8 mouse cellular contexts compared by ENCODE assay signal in the genomic region with DNA sequence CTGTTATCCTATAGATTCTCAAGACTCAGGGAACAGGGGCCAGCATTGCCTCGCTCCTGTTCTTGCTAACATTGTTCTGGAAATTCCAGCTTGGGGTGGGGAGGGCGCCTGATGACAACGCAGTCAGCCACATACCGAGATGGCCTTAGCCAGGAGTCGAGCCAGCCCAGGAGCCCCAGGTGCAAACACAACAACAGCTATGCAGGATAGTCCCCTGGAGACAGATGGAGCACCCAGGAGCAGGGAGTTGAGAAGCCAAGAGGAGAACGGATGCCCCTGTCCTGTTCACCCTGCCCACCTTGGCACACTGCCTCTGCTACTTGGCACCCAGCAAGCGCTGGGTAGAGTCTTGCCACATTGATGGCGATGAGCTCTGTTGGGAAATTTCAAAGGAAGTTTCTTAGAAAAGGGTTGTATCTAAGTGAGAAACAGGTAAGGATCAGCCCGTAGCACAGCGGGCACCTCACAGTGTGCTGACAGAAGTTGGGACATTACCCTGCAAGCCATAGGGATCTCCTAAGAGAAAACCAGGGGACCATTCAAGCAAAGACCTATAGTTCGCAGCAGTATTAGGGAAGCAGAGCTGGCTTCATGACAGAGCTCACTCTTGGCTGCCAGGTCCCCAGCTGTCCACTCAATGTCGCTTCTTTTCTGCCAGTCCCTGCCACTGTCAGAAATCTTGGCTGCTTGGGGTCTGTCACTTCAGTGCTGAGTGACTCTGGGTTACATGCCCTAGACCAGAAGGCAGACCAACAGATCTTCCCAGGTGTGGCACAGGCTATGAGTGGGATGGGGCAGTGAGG. TPM values are rescaled to one million over a fixed set of nuclear protein-coding genes. Genes with fewer than 3 reads are reported as not detected.
DNase-seq lines count a peak whose midpoint lies in the region; ATAC-seq lines count a peak whose summit lies in the region.

No protein-coding gene starts in this region.

- DNase-seq in adrenal gland, adult 2 months, result peak; percentile 46
- DNase-seq in adrenal gland, adult 8-10 months, result no peak
- peak; percentile 86 for DNase-seq in Muller cell, postnatal 12 days (ENCODE audit: inconsistent ontology term)
- DNase-seq in forebrain, embryonic 10.5 days (ENCODE audit: extremely low spot score, low spot score), result no peak
- no peak for DNase-seq in midbrain, embryonic 10.5 days (ENCODE audit: low spot score)
- no peak for DNase-seq in thymus, postnatal 10 days (ENCODE audit: low spot score in 2 of 2)
- DNase-seq in layer of hippocampus, adult 9-11 months, result no peak

- peak overlapping the region; percentile 50 for H3K4me2 ChIP-seq in intestine, embryonic 16.5 days (ENCODE audit: low read depth, low read length)

- peak overlapping the region; percentile 29 for H3K4me3 ChIP-seq in forebrain, embryonic 10.5 days
- H3K4me3 ChIP-seq in intestine, embryonic 16.5 days (ENCODE audit: low read length), result no peak overlapping the region
- peak overlapping the region; percentile 28 for H3K4me3 ChIP-seq in midbrain, embryonic 10.5 days

- WGBS in forebrain, embryonic 10.5 days, result 47% methylated on average over 12 of the region's 12 CpGs
- 48% methylated on average over 12 of the region's 12 CpGs for WGBS in intestine, embryonic 16.5 days
- WGBS in midbrain, embryonic 10.5 days, result 52% methylated on average over 12 of the region's 12 CpGs

- H3K36me3 ChIP-seq in forebrain, embryonic 10.5 days (replicated peaks), result no peaks in the 10 kb centered on the region
- no peaks in the 10 kb centered on the region for H3K36me3 ChIP-seq in intestine, embryonic 16.5 days (ENCODE audit: control insufficient read depth, insufficient read depth, low read length)
- H3K36me3 ChIP-seq in midbrain, embryonic 10.5 days, result no peaks in the 10 kb centered on the region

- H3K27ac ChIP-seq in forebrain, embryonic 10.5 days, result peak overlapping the region; percentile 86
- peak overlapping the region; percentile 81 for H3K27ac ChIP-seq in intestine, embryonic 16.5 days (ENCODE audit: low read length)
- peak overlapping the region; percentile 87 for H3K27ac ChIP-seq in midbrain, embryonic 10.5 days (replicated peaks)

- peaks cover 41% of the 10 kb centered on the region for H3K4me1 ChIP-seq in forebrain, embryonic 10.5 days
- H3K4me1 ChIP-seq in intestine, embryonic 16.5 days (ENCODE audit: control insufficient read depth, insufficient read depth, low read length), result peaks cover 23% of the 10 kb centered on the region
- peaks cover 28% of the 10 kb centered on the region for H3K4me1 ChIP-seq in midbrain, embryonic 10.5 days

- peak overlapping the region; percentile 56 for H3K9ac ChIP-seq in intestine, embryonic 16.5 days (ENCODE audit: low read depth, low read length)

- H3K9me3 ChIP-seq in forebrain, embryonic 10.5 days, result no peaks in the 10 kb centered on the region
- no peaks in the 10 kb centered on the region for H3K9me3 ChIP-seq in intestine, embryonic 16.5 days (ENCODE audit: control insufficient read depth, low read length)
- no peaks in the 10 kb centered on the region for H3K9me3 ChIP-seq in midbrain, embryonic 10.5 days (replicated peaks)

- H3K27me3 ChIP-seq in forebrain, embryonic 10.5 days (ENCODE audit: poor library complexity, severe bottlenecking), result no peaks in the 10 kb centered on the region
- H3K27me3 ChIP-seq in intestine, embryonic 16.5 days (replicated peaks; ENCODE audit: control insufficient read depth, insufficient read depth, low read length), result no peaks in the 10 kb centered on the region
- no peaks in the 10 kb centered on the region for H3K27me3 ChIP-seq in midbrain, embryonic 10.5 days (ENCODE audit: low read depth, poor library complexity, severe bottlenecking)

- ATAC-seq in intestine, embryonic 16.5 days, result peak; percentile 63

RNA-seq across cellular contexts. Expression of a gene that starts 43.7 kb away (rescaled TPM):
- total RNA-seq in adrenal gland, adult 2 months (2021), result 10 to 100 TPM; 46.7 to 84.2 TPM
- polyA plus RNA-seq in adrenal gland, adult 2 months (2012; rRNA removed), result 21.2 and 23.2 TPM in 2 replicates
- total RNA-seq in adrenal gland, adult 8-10 months (2022), result 10 to 100 TPM in 3 of 4 experiments, 1 to 10 TPM in 1; 7.7 to 65.3 (median 27.8) TPM
- polyA plus RNA-seq in forebrain, embryonic 10.5 days (2016; fragmentation: Nextera tagmentation; extraction: Ambion mirVana), result 1.9 and 2.1 TPM in 2 replicates
- polyA plus RNA-seq in intestine, embryonic 16.5 days (2015; fragmentation: Nextera tagmentation; extraction: Ambion mirVana), result 18.3 and 21.5 TPM in 2 replicates
- polyA plus RNA-seq in midbrain, embryonic 10.5 days (2016; fragmentation: Nextera tagmentation; extraction: Ambion mirVana), result 2.0 and 2.2 TPM in 2 replicates

Comparison
In these comparisons a context has a peak if more than half of its experiments do, and no peak if none do; other contexts are left out.
1. DNase-seq: peak in adrenal gland, adult 2 months (single experiment) and Muller cell, postnatal 12 days (single experiment); none in adrenal gland, adult 8-10 months (single experiment), forebrain, embryonic 10.5 days (single experiment), midbrain, embryonic 10.5 days (single experiment), thymus, postnatal 10 days (0 of 2) and layer of hippocampus, adult 9-11 months (single experiment).
2. Peak in every context shown above with its lines, with median percentiles within 50 percentile points of each other: H3K27ac ChIP-seq.